Mouse (Mus musculus) A20 (cell line): ENCODE data around the gene Lmtk2.

Experiments used
- DNase-seq: peaks from one replicate; pipeline ENCODE4 v3.0.0-alpha.2; 2011; ENCODE audit warnings: low read depth, low spot score

Lmtk2 gene

DNA sequence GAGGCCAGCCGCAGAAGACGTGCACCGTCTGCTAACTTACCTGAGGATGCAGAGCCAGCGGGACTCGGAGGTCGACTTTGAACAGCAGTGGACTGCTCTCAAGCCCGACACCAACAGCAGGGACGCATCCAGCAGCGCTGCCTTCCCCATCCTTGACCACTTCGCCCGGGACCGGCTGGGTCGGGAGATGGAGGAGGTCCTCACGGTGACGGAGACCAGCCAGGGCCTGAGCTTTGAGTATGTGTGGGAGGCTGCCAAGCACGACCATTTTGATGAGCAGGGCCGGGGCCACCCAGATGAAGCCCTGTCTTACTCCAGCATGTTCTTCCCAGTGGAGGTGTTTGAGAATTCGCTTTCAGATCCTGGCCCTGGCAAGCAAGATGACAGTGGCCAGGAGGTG lies 73.4 kb downstream of the Lmtk2 start:
- no peak for DNase-seq

DNA sequence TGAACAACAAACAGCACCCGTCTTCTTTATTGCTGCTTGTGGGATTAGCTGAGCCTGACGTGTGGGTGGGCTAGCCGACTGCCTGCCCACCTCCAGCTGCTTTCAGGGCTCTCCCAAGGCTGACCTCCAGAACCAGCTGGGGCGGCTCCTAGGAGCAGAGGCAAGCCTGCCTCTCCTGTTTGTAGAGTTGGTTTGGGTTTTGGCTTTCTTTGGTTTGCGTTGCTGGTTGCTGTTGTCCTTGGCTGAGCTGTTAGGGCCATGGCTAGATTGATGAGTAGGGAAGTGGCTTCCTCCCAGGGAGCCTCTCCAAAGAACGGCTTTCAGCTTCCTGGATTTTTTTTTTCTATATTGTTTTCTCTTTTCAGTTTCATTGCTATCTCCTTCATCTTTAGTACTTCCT lies 78.0 kb downstream of the Lmtk2 start:
- no peak for DNase-seq

DNA sequence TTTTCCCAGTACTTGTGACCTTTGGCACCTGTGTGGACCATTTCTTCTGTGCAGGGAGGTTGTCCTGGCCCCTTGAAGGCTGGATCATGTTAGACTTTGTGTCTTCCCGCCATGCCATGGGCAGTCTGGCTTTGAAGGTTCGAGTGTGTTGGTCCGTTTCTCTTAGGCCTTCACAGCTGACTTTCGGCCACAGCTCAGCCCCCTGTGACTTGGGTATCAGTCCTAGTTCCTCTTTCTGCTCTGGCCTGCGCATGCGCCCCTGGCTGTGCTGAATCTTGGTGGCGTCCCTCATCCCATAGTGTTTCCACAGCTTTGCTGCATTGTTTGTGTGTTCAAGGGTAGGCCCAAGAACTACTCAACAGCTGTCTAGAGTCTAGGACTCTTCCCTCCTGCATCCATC lies 81.0 kb downstream of the Lmtk2 start:
- peak; percentile 94 for DNase-seq

DNA sequence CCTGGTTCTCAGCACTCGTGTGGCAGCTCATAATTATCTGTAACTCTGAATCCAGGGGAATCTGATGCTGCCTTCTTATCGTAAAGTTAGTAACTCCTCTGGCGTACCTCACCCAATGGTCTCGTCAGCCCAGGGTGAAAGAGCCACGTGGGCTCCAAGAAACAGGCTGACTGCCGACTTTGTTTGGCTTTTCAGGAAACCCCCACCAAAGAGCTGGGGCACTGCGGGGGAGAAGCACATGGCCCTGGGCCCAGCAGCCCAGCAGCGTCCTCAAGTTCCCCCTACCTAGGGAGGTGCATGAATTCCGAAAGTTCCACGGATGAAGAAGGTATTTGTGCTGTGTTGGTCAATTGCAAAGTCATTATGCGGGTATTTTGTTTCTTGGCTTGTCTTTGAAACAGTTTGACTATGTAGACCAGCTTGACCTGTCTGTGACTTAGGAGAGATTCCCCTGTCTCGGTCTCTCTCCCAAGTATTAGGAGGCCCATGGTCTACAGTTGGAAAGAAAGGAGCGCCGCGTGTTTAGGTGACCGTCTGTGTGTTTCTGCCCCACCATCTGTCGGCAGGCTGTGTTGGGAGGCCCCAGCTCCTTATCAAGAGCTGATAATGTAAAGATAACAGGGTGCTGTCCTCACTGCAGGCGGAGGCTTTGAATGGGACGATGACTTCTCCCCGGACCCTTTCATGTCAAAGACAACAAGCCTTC lies 82.5 kb downstream of the Lmtk2 start:
- DNase-seq = no peak

DNA sequence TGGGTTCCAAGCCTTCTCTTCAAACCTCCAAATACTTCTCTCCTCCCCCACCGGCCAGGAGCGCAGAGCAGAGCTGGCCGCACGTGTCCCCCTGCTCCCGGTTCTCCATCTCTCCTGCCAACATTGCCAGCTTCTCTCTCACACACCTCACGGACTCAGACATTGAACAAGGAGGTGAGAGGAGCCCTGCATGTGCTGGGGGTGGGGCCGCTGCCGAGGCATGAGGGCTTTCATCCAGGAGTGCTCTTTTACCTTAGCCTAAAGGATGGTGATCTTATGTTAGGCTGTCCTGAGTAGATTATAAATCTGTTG lies 83.0 kb downstream of the Lmtk2 start:
- DNase-seq = no peak

DNA sequence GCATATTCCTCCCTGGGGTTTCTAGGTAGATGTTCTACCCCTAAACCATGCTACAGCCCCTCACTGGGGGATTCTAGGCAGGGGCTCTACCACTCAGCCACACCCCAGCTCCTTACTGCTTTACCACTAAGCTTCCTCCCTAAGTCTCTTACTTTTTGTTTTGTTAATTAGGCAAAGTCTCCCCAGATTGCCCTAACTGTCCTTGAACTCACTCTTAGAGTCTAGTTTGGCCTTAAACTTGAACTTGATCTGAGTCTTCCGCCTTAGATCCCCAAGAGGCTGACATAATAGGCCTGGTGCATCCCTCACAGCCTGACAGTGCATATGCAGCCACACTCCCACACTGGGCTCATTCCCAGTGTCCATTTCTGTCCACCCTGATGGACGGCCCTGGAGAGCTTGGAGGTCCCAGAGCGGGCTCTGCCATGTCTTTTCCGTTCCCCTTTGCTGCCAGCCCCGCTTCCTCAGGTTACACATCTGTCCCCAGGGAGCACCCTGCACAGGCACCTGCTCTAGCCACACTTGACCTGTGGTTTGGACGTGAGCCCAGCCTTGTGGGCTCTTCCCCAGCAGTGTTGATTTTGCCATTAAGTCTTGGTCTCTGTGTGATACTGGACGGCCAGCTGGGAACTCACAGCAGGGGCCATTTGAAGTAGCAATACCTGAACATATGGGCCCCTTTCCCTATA lies 83.6 kb downstream of the Lmtk2 start:
- DNase-seq = peak; percentile 77

DNA sequence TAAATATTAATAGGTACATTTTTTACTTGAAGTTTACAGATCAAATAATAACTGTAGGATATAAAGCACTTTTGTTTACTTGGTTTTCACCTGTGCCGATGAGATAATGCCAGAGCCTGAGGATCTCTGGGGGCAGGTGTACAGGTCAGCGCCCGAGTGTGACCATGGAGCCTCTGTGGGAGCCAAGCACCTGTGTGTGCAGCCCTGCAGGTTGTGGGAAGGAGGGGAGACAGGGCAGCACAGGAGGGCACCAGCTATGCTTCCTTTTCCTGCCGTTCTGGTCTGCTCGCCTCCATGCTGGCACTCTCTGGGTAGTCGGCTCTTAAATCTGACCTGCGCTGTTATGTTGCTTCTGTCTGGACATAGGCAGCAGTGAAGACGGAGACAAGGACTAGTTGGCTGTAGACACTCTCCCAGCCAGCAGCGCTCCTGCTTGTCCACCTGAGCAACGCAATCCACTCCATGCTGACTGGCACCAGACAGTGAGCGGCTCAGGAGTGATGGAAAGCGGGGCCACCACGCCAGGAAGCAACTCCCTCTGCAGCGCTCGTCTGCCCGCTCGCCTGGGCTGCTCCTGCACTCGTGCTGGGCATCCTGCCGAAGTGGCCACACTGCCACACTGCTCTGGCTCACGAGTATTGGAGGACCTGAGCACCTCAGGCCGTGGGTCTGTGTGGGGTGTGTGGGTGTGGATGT lies 84.3 kb downstream of the Lmtk2 start:
- no peak for DNase-seq

DNA sequence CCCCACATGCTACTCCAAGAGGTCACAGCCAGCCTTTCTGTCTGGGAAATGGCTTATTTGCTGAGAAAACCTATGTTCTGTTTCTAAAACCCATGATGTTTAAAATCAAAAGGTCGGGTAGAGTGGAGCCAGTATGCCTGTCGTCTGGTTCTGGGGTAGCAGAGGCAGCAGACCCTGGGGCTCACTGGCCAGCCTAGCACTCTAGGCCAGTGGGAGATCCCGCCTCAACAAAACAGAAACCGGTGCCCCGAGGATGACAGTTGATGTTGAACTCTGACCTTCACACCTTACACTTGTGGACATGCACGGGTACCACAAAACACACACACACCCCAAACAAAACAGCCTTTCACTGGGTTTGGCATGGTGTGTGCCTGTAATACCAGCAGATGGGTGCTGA lies 88.2 kb downstream of the Lmtk2 start:
- DNase-seq = no peak

DNA sequence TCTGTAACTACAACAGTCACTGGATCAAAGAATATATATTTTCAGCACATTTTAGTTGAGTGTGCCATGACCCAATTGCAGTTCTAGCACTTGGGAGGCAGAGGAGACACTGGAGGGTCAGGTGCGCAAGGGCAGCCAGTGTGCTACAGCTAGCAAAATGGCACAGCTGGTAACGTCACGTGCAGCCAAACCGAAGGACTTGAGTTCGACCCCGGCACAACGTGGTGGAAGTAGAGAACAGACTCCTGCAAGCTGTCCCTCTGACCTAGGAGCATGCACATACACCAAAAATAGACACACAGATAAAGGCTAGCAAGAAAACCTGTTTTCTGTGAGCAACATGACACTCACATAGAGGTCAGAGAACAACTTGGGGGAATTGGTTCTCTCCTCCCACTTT lies 89.1 kb downstream of the Lmtk2 start:
- no peak for DNase-seq

DNA sequence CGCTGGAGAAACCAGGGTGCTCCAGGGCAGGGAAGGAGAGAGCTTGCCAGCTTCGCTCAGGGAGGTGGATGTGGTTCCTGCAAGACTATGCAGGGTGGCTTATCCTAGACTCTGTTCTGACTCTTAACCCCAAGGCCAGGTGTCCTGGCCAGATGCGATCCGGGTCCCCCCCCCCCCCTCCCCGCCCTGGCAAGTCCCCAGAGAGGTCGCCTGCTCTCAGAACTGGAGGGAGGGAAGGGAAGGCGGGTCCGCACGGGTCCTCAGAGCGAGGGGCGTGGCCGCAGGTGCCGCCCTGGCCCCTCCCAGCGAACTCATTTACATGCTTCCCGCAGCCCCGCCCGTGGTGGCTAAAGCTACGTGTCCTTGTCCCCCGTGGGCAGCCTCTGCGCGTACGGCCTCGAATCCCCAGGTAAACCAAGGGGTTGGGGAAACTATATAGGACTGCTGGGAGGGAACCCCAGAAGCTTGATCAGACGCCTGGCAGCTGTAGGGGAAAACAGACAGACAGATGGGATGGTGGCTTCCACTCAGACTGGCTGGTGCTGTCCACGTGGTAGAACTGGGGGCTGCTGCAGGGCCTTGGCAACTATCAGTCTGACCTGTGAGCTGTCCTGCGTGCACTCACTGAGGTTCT lies 89.8 kb downstream of the Lmtk2 start, which contains the start of gene Bhlha15:
Bhlha15 (plus strand) TSS at position 337 of the 634 bp plus-strand sequence.
- DNase-seq = peak; percentile 95

DNA sequence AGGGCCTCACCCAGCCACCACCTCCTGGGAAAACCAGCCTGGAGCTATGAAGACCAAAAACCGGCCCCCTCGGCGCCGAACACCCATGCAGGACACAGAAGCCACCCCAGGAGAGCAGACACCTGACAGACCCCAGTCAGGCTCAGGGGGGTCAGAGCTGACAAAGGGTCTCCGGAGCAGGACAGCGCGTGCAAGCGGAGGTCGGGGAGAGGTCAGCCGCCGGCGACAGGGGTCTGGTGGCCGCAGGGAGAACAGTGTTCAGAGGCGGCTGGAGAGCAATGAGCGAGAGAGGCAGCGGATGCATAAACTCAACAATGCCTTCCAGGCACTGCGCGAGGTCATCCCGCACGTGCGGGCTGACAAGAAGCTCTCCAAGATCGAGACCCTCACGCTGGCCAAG lies 90.8 kb downstream of the Lmtk2 start:
- no peak for DNase-seq

DNA sequence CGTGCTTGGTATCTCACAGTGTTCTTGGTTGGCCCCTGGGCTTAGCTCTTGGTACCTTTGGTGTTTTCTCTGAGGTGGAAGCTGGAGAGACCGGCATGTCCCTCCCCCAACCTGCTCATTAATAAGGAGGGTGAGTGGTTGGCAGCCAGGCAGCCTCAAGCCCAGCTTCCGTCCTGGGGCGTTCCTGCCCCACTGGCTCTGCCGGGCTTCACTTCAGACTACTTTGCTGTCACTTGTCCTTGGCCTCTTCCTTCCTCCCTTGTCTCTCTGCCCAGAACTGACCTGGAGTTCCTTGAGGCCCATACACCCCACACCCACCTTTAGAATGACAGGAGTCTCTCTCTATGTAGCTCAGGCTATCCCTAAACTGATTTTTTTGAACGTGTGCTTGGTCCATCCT lies 92.4 kb downstream of the Lmtk2 start:
- DNase-seq = no peak

DNA sequence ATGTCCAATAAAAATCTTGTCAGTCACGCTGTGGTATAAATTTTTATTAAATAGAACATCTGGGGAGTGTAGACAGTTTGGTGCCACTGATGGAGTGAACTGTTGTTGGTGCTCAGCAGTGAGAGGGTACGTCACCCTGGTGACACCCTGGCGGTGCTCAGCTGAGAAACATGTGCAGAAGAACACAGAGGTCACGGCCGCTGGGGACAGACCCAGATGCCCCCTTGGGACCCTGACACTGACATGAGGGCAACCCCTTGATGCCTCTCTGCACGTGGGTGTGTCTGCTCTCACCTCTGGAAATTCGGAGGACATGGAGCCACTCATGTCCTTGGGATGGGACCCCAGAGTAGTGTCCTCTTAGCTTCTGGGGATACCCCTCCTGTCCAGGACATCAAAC lies 94.2 kb downstream of the Lmtk2 start:
- no peak for DNase-seq

DNA sequence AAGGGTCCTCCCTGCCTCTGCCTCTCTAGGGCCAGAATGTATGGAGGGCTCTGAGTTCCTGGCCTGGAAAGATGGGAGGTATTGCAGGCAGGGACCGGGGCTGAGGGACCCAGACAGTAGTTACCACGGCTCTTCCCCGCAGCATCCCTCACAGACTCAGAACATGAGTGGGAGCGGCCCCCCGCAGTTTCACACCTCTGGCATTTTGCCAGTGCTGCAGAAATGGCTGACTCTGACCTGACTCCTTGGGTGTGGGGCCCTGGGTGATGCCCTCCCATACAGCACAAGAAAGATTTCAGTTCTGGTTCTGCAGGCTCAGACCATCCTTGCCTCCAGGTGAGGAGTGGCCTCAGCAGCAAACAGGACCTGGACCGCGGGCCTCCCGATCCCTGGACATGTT lies 95.3 kb downstream of the Lmtk2 start:
- no peak for DNase-seq

DNA sequence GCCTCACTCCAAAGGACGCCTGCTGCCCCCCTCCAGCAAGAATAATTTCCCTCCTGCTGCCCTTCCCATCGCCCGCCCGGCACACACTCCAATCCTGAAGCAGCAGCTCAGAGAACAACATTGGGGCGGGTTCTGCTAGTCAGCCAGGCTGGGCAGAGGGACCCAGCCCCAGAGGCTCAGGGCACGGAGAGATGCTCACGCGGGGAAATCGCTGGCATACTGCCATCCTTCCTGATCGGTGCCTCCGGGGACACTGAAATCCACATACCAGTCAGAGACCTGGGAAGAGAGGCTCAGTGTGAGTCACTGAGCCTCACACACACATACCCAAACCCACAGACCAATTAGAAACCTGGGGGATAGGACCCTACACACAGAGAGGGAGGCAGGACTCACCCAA lies 100.4 kb downstream of the Lmtk2 start:
- no peak for DNase-seq

DNA sequence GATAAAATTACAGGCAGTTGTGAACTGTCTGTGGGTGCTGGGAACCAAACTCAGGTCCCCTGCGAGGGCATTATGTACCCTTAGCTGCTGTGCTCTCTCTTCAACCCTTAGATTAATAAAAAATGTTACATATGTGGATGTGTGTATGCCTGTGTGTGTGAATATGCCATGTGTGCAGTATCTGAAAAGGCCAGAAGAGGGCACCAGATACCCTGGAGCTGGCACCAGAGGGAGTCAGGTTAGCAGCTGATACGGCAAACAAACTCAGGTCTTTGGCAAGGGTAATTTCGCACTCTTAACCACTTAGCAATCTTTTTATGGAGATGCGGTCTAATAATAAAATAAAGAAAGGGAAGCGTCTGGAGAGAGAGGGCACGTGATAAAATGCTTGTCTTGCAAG lies 102.2 kb downstream of the Lmtk2 start:
- no peak for DNase-seq

DNA sequence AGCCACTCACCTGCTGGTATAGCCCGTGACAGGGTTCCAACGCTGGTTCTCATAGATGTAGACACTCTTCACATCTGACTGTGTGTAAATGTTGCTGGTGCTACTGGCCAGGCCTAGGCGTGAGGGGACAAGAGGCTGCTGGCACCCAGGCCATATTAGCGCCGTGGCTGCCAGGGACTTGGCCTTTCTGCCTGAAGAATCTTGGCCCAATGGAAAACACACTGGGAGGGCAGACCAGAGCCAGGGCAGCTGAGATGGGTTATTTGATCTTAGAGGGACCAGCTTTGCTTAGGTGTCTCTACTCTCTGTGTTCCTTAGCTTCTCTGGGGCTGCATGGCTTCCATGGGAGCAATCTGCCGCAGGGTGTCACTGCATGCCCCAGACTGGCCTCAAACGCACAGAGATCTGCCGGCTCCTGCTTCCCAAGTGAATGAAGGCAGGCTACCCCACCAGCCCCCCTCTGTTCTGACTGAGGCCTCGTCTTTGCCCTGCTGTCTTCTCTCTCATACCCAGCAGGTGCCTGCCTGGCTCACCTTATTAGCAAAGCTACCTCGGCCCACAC lies 103.2 kb downstream of the Lmtk2 start:
- DNase-seq = no peak

DNA sequence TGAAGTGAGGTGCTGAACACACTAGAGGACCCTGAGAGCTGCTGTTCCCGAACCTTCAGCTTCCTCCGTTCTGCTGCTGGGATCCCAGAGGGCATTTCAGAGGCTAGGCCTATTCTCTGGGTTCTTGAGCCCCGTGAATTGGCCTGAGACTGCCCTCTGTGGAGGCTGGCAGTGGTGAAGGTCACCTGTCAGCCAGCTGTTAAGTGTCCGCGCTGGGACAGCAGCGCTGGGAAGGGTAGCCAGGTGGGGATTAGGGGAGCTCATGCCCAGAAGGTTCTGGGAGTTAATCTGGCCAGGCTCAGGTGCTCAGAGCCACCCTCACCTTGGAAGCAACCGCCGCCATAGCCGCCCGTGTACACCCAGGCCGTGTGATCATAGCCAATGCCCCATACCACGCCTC lies 104.1 kb downstream of the Lmtk2 start:
- no peak for DNase-seq

DNA sequence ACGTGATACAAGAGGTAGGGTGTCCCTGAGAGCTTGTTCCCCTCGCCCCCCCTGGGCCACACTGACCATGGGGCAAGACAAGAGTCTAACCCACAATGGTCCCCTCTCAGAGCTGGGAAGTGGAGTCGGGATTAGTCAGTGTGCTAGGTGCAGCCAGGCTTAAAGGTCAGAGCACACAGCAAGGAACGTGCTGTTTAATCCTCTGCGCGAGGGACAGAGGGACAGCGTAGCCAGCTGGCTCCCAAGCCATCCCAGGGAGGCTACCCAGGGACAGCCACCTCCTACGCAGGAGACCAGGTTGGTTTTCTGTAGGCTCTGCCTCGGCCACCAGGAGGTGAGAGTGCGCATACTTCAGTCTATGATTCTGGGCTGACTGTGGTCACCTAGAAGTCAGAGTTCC lies 104.7 kb downstream of the Lmtk2 start:
- no peak for DNase-seq

DNA sequence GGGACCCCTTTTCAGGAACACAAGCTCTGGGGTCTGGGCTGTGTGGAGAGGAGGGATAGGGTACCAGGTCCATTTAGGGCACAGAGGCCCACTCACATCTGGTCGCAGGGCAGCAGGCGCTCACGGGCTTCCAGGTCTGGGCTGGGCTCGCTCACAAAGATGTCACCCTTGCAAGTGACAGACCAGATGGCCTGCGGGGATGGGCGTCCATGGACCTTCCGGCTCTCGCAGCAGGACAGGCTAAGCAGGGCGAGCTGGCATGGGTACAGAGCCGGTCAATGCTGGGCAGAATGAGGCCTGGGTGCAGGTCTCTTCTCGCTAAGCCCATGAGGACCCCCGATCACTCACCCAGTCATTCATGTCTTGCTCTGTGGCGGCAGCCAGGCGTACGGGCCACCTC lies 105.8 kb downstream of the Lmtk2 start:
- no peak for DNase-seq

DNA sequence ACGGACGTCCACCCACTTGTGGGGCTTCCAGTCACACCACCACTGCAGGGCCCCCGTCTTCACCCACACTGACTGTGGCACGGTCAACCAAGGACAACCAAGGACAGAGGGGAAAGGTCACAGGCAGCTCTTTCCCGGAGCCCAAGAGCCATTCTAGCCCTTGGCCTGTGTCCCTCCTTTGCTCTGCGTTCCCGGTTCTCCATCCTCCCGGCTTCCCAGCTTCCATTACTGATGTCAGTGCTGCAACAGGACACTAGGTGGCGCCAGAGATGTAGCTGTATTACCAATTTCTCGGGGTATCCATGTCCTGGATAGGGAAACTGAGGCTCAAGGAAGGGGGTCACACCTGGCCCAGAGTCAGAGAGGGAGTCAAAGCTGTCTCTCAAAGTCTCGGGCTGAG lies 107.2 kb downstream of the Lmtk2 start:
- DNase-seq = peak; percentile 33

DNA sequence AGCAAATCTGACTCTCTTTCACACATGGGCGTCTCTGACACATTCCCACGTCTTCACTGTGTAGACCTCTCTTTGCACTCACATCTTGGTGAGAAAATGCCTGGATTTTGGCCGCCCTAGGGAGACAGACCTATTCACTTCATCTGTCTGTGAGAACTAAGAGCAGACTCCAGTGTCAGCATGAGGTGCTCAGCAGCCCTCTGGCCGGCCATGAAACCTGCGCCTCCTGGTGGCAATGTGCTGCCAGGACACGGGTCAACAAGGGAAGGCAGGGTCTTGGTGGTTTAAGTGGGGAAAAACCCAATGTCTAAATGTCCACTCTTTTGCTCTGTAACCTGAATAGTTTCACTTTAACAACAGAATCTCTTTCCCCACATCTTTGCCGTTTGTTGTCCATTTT lies 114.2 kb downstream of the Lmtk2 start:
- DNase-seq = peak; percentile 64
